Mouse (Mus musculus) embryonic fibroblast, embryonic 13.5 days (primary cell): ENCODE data around the gene Capn5.

Experiments
- CTCF ChIP-seq: IDR thresholded peaks from 2 replicates; pipeline ENCODE4 v1.5.1; 2011; ENCODE audit warnings: mild to moderate bottlenecking, control low read depth, low read length, moderate library complexity, borderline replicate concordance; ENCODE audit not compliant: insufficient read depth
- POLR2A ChIP-seq: IDR thresholded peaks from 2 replicates; pipeline ENCODE4 v1.6.1; 2011; ENCODE audit warnings: low read depth, mild to moderate bottlenecking, control low read depth, low read length, moderate library complexity

GRCm38 (mm10) chr7:98148721-98149407, 29.2 kb downstream of the Capn5 start:
- TF ChIP-seq POLR2A (no peak), CTCF (no peak)
